Mouse (Mus musculus) lung, embryonic 15.5 days (tissue): Measurements from ENCODE around the gene Lypd5. TPM values are rescaled to one million over a fixed set of nuclear protein-coding genes. Genes with fewer than 3 reads are reported as not detected.
A peak's percentile ranks its signal among the peaks of the same experiment; 100 is the strongest.

Experiments
- ATAC-seq: fragments of 200-750 bp; cut with Nextera tagmentation; 2 replicates; pipeline ENCODE4 v1.8.0; 2017; ENCODE audit warnings: moderate number of reproducible peaks, borderline replicate concordance; ENCODE audit not compliant: low FRiP score, low TSS enrichment; ENCODE audit errors: extremely low read depth
- H3K27ac ChIP-seq: fragments of 300-500 bp; sonication (generic); 2 replicates; pipeline ENCODE4 v1.5.1; 2015; ENCODE audit warnings: moderate library complexity, mild to moderate bottlenecking, inconsistent platforms
- H3K27me3 ChIP-seq: fragments of 300-500 bp; sonication (generic); 2 replicates; pipeline ENCODE4 v1.6.1; 2015; ENCODE audit warnings: inconsistent platforms
- H3K36me3 ChIP-seq: fragments of 300-500 bp; sonication (generic); 2 replicates; pipeline ENCODE4 v1.6.1; 2015; ENCODE audit warnings: inconsistent platforms
- H3K4me1 ChIP-seq: fragments of 300-500 bp; sonication (generic); 2 replicates; pipeline ENCODE4 v1.6.1; 2015; ENCODE audit warnings: inconsistent platforms
- H3K4me2 ChIP-seq: fragments of 300-500 bp; sonication (generic); 2 replicates; pipeline ENCODE4 v1.6.1; 2015; ENCODE audit warnings: inconsistent platforms, mild to moderate bottlenecking, moderate library complexity
- H3K4me3 ChIP-seq: fragments of 300-500 bp; sonication (generic); 2 replicates; pipeline ENCODE4 v1.5.1; 2015; ENCODE audit warnings: mild to moderate bottlenecking, inconsistent platforms
- H3K9ac ChIP-seq: fragments of 300-500 bp; sonication (generic); 2 replicates; pipeline ENCODE4 v1.6.1; 2015; ENCODE audit warnings: inconsistent platforms
- H3K9me3 ChIP-seq: fragments of 300-500 bp; sonication (generic); 2 replicates; pipeline ENCODE4 v1.6.1; 2016; ENCODE audit warnings: inconsistent platforms
- WGBS: fragments of 180-500 bp; shearing (Covaris S2); methylation state at CpG from one replicate; pipeline ENCODE4 v1.1.7; 2015; 5-methylcytosine and 5-hydroxymethylcytosine counted together
- polyA plus RNA-seq: library from polyadenylated mRNA; unstranded; fragments of >200 nt; fragmentation: Nextera tagmentation; extraction: Ambion mirVana; gene quantifications from 2 replicates; pipeline ENCODE4 v1.2.1, GENCODE M21; 2015

The Lypd5 gene
- polyA plus RNA-seq, 1 experiment from 2014 or later: not detected

GRCm38 (mm10) chr7:24363228-24363627 lies 14.2 kb downstream of the Lypd5 start:
- no peak for ATAC-seq
- Histone ChIP-seq H3K27ac (no peak overlapping the region), H3K27me3 (no peaks in the 10 kb centered on the region), H3K9me3 (no peaks in the 10 kb centered on the region), H3K4me1 (no peaks in the 10 kb centered on the region), H3K4me3 (no peak overlapping the region), H3K9ac (no peak overlapping the region), H3K36me3 (no peaks in the 10 kb centered on the region), H3K4me2 (no peak overlapping the region)
- WGBS: 23% methylated on average over 7 of the region's 7 CpGs

DNA sequence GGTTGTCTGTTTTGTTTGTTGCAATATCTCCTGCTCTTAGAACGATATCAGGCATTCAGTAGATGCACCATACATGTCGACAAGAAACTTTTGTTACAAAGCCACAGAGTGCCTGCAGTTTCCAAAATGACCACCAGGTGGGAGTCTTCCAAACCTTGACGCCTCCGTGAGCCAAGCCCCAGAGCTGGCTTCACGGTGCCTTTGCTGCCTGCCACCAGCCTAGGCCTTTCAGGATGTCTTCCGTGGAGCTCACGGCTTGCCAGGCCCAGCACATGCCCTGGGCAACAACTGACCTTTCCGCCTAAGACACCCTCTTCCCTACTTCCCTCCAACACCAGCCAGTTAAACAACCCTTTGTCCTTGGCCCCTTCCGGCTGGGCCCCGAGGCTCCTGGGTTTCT lies 15.8 kb downstream of the Lypd5 start:
- H3K4me3 ChIP-seq: no peak overlapping the region
- no peaks in the 10 kb centered on the region for H3K27me3 ChIP-seq
- no peak overlapping the region for H3K9ac ChIP-seq
- 19% methylated on average over 10 of the region's 10 CpGs for WGBS
- H3K4me2 ChIP-seq: no peak overlapping the region
- no peaks in the 10 kb centered on the region for H3K4me1 ChIP-seq
- no peaks in the 10 kb centered on the region for H3K36me3 ChIP-seq
- peak; percentile 58 for ATAC-seq
- H3K27ac ChIP-seq: no peak overlapping the region
- no peaks in the 10 kb centered on the region for H3K9me3 ChIP-seq

GRCm38 (mm10) chr7:24365258-24366014 lies 16.4 kb downstream of the Lypd5 start:
- H3K27me3 ChIP-seq: no peaks in the 10 kb centered on the region
- H3K4me2 ChIP-seq: no peak overlapping the region
- H3K4me3 ChIP-seq: no peak overlapping the region
- H3K9me3 ChIP-seq: no peaks in the 10 kb centered on the region
- no peaks in the 10 kb centered on the region for H3K36me3 ChIP-seq
- 0 out of 2 replicates have a peak, but pooled peaks have one; percentile 15 for ATAC-seq
- no peak overlapping the region for H3K9ac ChIP-seq
- H3K27ac ChIP-seq: no peak overlapping the region
- 0 out of 2 replicates have a peak, but pooled peaks cover 4% of the 10 kb centered on the region for H3K4me1 ChIP-seq
- 69% methylated on average over 5 of the region's 5 CpGs for WGBS

DNA sequence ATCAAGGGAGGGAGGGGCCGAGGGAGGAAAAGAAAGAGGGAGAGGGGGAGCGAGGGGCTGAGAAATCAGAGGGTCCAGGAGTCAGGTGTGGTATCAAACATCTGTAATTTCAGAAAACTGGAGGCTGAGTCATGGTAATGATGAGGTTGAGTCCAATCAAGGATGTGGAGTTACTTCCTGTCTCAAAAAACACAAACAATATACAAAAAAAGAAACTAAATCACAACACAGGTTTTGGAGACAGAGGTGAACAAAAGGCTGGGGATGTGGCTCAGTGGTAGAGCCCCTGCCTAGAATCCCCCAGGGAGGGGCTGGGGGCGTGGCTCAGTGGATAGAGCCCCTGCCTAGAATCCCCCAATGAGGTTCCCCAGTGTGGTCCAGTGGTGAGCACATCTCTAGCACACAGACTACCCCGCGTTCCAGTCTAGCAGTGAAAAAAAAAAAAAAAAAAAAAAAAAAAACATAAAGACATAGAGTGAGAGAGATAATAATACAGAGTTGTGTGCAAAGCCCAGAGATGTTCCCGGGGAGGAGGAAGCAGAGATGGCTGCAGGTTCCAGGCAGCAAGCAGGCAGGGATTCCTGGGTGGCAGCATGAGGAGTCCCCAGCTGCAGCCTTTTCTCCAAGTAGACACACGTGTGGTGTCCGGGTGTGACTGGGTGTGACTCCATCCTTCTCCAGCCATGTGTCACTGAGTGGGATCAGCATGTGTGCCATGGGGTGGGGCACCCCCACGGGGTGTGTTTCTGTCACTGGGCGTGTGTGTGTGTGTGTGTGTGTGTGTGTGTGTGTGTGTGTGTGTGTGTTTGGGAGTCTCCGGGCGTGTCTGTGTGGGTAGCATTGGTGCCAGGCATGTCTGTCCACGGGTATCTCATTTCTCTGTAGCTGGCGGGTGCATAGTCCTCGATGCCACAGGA lies 18.0 kb downstream of the Lypd5 start:
- Histone ChIP-seq H3K9ac (no peak overlapping the region), H3K36me3 (no peaks in the 10 kb centered on the region), H3K27ac (no peak overlapping the region), H3K4me3 (no peak overlapping the region), H3K4me2 (no peak overlapping the region), H3K27me3 (no peaks in the 10 kb centered on the region), H3K4me1 (0 out of 2 replicates have a peak, but pooled peaks cover 4% of the 10 kb centered on the region), H3K9me3 (no peaks in the 10 kb centered on the region)
- no peak for ATAC-seq
- 65% methylated on average over 13 of the region's 15 CpGs for WGBS

GRCm38 (mm10) chr7:24368226-24368625 lies 19.2 kb downstream of the Lypd5 start:
- 51% methylated on average over 4 of the region's 4 CpGs for WGBS
- H3K4me3 ChIP-seq: no peak overlapping the region
- no peaks in the 10 kb centered on the region for H3K27me3 ChIP-seq
- H3K27ac ChIP-seq: no peak overlapping the region
- no peaks in the 10 kb centered on the region for H3K9me3 ChIP-seq
- ATAC-seq: no peak
- no peaks in the 10 kb centered on the region for H3K36me3 ChIP-seq
- H3K9ac ChIP-seq: no peak overlapping the region
- H3K4me1 ChIP-seq: peaks cover 13% of the 10 kb centered on the region
- no peak overlapping the region for H3K4me2 ChIP-seq

DNA sequence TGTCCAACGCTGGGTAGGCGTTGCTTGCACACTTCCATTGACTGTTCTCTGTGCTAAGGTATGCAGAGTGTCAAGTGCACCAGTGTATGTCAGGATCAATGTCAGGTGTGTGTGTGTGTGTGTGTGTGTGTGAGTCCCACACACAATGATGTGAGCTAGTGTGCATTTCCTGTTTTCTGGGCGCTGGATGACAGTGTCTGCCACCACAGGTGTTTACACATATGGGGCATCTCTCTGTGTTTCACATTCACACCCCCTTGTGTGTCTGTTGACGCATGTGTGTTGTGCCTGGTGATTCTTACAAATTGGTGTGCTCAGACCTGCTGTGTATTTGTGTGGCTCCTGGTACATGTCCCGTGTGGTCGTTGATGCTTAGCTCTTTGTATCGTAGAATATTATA lies 19.9 kb downstream of the Lypd5 start:
- no peak overlapping the region for H3K4me2 ChIP-seq
- H3K9me3 ChIP-seq: no peaks in the 10 kb centered on the region
- H3K36me3 ChIP-seq: no peaks in the 10 kb centered on the region
- H3K9ac ChIP-seq: no peak overlapping the region
- WGBS: 75% methylated on average over 7 of the region's 7 CpGs
- no peak for ATAC-seq
- H3K27me3 ChIP-seq: no peaks in the 10 kb centered on the region
- H3K27ac ChIP-seq: no peak overlapping the region
- H3K4me1 ChIP-seq: peaks cover 20% of the 10 kb centered on the region
- no peak overlapping the region for H3K4me3 ChIP-seq

DNA sequence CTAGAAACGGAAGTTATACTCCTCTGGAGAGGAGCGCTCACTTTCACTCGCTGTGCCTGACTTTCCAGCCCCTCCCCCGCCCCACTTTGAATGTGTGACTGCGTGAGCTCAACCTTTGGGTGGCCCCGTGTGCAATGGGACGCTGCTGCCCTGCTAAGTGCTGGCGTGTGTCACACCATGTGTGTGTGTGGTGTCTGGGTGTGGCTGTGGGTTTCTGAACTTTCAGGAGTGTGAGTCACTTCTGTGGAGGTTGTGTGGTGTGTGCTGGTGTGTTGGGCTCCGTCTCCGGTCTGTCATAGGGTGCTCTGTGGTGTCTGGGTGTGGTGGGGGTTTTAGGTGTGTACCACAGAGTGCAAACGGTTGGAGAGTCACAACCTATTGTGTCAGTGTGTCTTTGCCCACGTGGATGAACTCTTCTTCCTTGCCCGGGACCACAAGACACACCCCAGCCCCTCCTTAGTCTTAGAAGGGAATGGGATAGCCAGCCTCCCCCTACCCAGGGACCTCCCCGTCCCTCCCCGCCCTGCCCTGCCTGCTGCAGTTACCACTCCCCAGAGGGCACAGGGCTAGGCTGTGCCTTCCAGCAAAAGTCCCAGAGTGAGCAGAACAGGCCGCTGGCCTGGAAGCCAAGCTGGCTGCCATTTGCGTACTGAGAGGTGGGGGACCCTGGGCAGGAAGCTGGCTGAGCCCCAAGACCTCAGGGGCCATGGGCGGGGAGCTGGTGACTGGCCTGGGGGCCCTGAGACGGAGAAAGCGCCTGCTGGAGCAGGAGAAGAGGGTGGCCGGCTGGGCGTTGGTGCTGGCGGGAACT lies 20.9 kb downstream of the Lypd5 start, which contains the start of gene Kcnn4:
Kcnn4 (plus strand) TSS at position 533 of the 811 bp plus-strand sequence.
- Histone ChIP-seq H3K27ac (no peak within 1 kb of the TSS; the same call in 1 of the 2 replicates), H3K9ac (no peak within 1 kb of the TSS), H3K4me1 (peaks cover 29% of the 10 kb centered on the region), H3K4me3 (peak within 1 kb of the TSS; percentile 13; the same call in 1 of the 2 replicates), H3K36me3 (no peaks in the 10 kb centered on the region), H3K9me3 (no peaks in the 10 kb centered on the region), H3K27me3 (no peaks in the 10 kb centered on the region), H3K4me2 (no peak within 1 kb of the TSS; the same call in 1 of the 2 replicates)
- peak; percentile 25; the same call in 1 of the 2 replicates for ATAC-seq
- 31% methylated on average over 23 of the region's 23 CpGs for WGBS

DNA sequence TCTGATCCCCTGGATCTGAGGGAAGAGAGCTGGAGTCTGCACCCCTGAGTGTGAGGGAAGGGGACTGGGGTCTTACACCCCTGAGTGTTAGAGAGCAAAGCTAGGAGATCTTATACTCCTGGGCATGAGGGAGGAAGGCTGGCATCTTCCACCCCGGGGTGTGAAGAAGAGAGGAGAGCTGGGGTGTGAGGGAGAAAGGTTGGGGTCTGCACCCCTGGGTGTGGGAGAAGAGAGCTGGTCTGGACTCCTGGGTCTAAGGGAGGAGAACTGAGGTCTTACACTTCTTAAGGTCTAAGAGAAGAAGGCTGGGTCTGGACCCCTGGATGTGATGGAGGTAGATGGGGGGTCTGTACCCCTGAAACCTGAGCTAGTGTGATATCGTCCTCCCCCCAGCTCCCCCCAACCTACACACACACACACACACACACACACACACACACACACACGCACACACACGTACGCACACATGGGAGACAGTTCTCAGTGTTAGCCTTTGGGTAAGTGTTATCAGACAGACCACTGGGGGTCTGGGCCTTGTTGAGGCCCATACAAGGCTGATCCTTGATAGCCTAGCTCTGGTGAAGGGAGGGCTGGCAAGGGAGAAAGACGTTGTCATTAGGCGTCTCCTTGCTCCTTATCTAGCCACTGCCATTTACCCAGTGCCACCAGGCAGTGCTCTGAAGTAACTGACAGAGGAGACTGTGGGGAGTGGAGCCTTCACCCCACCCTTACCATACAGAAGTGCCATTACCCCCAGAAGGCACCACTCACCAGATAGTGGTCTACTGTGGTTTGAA lies 22.2 kb downstream of the Lypd5 start:
- H3K9ac ChIP-seq: no peak overlapping the region
- H3K4me3 ChIP-seq: peak overlapping the region; percentile 13; the same call in 1 of the 2 replicates

DNA sequence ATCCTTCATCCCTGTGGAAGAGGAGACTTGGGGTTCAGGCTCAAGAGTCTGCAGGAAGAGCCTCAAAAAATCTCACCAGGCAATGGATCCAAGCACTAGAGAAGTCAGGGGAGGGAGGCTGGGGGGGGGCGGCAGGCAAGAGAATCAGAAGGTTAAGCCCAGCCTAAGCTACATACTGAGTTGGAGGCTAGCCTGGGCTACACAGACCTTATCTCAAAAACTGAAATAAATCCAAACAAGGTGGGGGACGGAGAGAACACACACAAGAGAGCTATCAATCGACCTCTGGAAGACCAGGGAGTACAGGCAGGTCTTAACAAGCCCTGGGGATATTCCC lies 22.8 kb downstream of the Lypd5 start:
- Histone ChIP-seq H3K9me3 (no peaks in the 10 kb centered on the region), H3K4me2 (no peak overlapping the region), H3K4me1 (peaks cover 29% of the 10 kb centered on the region), H3K27ac (no peak overlapping the region), H3K36me3 (no peaks in the 10 kb centered on the region), H3K9ac (no peak overlapping the region), H3K27me3 (no peaks in the 10 kb centered on the region), H3K4me3 (no peak overlapping the region)
- no peak for ATAC-seq
- 39% methylated on average over 3 of the region's 3 CpGs for WGBS

More for the DNA sequence above, 22.2 kb downstream of the Lypd5 start:
- H3K27me3 ChIP-seq: no peaks in the 10 kb centered on the region
- no peaks in the 10 kb centered on the region for H3K36me3 ChIP-seq
- H3K4me1 ChIP-seq: peaks cover 29% of the 10 kb centered on the region
- peak; percentile 19; the same call in 1 of the 2 replicates for ATAC-seq
- 61% methylated on average over 7 of the region's 7 CpGs for WGBS
- H3K4me2 ChIP-seq: no peak overlapping the region
- no peak overlapping the region for H3K27ac ChIP-seq
- no peaks in the 10 kb centered on the region for H3K9me3 ChIP-seq

DNA sequence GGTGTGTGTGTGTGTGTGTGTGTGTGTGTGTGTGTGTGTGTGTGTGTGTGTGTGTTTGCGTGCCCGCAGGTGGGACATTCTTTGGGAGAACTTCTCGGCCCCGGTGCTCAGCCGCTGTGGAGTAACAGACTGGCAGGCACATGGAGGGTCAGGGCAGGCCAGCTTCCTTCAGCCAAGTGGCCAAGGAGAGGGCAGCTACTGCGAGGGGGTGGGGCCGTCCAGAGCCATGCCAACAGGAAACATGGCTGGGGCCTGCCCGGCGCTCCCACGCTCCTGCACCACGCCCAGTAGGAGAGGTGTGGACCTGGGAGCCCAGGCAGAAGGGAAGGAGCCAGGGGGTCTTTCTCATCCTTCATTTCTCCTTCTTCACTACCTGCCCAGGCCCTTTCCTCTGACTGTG lies 23.3 kb downstream of the Lypd5 start:
- no peaks in the 10 kb centered on the region for H3K9me3 ChIP-seq
- no peak overlapping the region for H3K4me2 ChIP-seq
- no peak overlapping the region for H3K4me3 ChIP-seq
- 63% methylated on average over 11 of the region's 11 CpGs for WGBS
- no peak overlapping the region for H3K9ac ChIP-seq
- H3K4me1 ChIP-seq: peaks cover 33% of the 10 kb centered on the region
- H3K27me3 ChIP-seq: 0 out of 2 replicates have a peak, but pooled peaks cover 3% of the 10 kb centered on the region
- no peak overlapping the region for H3K27ac ChIP-seq
- no peaks in the 10 kb centered on the region for H3K36me3 ChIP-seq
- ATAC-seq: peak; percentile 53; the same call in 1 of the 2 replicates

- Histone ChIP-seq H3K4me3 (no peak overlapping the region), H3K27ac (no peak overlapping the region), H3K4me1 (peaks cover 35% of the 10 kb centered on the region), H3K27me3 (0 out of 2 replicates have a peak, but pooled peaks cover 5% of the 10 kb centered on the region), H3K9me3 (no peaks in the 10 kb centered on the region), H3K36me3 (no peaks in the 10 kb centered on the region), H3K9ac (no peak overlapping the region), H3K4me2 (no peak overlapping the region)
- 50% methylated on average over 4 of the region's 4 CpGs for WGBS
- ATAC-seq: no peak
Observed at GRCm38 (mm10) chr7:24372786-24373185, 23.8 kb downstream of the Lypd5 start.
